Mouse (Mus musculus) liver, embryonic 14.5 days (tissue): ENCODE measurements around the gene Zfp148.

Experiments used
- CTCF ChIP-seq: IDR thresholded peaks from 2 replicates; pipeline ENCODE4 v1.5.1; 2016; ENCODE audit warnings: antibody characterized with exemption, low read depth, control low read depth
- EP300 ChIP-seq: IDR thresholded peaks from 2 replicates; pipeline ENCODE4 v1.6.1; 2016; ENCODE audit warnings: antibody characterized with exemption, low read depth

DNA sequence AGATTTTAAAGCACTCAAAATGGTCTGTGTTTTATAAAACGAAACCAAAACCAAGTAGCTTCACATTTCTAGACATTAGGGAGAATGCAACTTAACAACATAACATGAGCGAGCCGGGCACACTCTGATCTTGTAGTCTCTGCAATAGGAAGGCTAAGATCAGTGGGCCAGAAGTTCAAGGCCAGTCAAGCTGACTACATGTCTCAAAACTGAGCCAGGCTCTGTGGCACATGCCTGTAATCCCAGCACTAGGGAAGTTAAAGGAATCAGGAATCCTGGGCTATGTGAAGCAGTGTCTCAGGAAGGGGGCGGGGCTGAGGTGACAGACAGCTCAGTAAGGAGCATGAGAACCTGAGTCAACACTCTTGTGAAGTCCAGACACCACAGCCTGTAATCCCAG, 35.8 kb upstream of the Zfp148 start:
- no peak for TF ChIP-seq CTCF
- no peak for TF ChIP-seq EP300
